Mouse (Mus musculus) limb, embryonic 14.5 days (tissue): ENCODE measurements around the gene Ncam1. TPM values are rescaled to one million over a fixed set of nuclear protein-coding genes. Genes with fewer than 3 reads are reported as not detected.

Experiments used
- ATAC-seq: fragments of 200-750 bp; cut with Nextera tagmentation; 2 replicates; pipeline ENCODE4 v1.8.0; 2017; ENCODE audit warnings: low read depth, moderate number of reproducible peaks, moderate TSS enrichment; ENCODE audit not compliant: low FRiP score
- DNase-seq: peaks from one replicate; pipeline ENCODE4 v3.0.0-alpha.2; 2015; ENCODE audit warnings: low spot score
- H3K27ac ChIP-seq: fragments of 300-500 bp; sonication (generic); replicated peaks from 2 replicates; pipeline ENCODE4 v1.5.1; 2014; ENCODE audit warnings: low read depth, mild to moderate bottlenecking, low read length, moderate library complexity, mixed read lengths
- H3K27me3 ChIP-seq: fragments of 300-500 bp; sonication (generic); 2 replicates; pipeline ENCODE4 v1.6.1; 2014; ENCODE audit warnings: low read length, mixed read lengths; ENCODE audit not compliant: control insufficient read depth, insufficient read depth
- H3K36me3 ChIP-seq: fragments of 300-500 bp; sonication (generic); 2 replicates; pipeline ENCODE4 v1.6.1; 2014; ENCODE audit warnings: mild to moderate bottlenecking, low read length, moderate library complexity, mixed read lengths; ENCODE audit not compliant: control insufficient read depth, insufficient read depth
- H3K4me1 ChIP-seq: fragments of 300-500 bp; sonication (generic); 2 replicates; pipeline ENCODE4 v1.6.1; 2014; ENCODE audit warnings: antibody characterized with exemption, low read length, mixed read lengths; ENCODE audit not compliant: control insufficient read depth, insufficient read depth
- H3K4me2 ChIP-seq: fragments of 300-500 bp; sonication (generic); replicated peaks from 2 replicates; pipeline ENCODE4 v1.6.1; 2014; ENCODE audit warnings: low read depth, mild to moderate bottlenecking, low read length, moderate library complexity; ENCODE audit not compliant: severe bottlenecking
- H3K4me3 ChIP-seq: fragments of 300-500 bp; sonication (generic); replicated peaks from 2 replicates; pipeline ENCODE4 v1.5.1; 2014; ENCODE audit warnings: low read length
- H3K9ac ChIP-seq: fragments of 300-500 bp; sonication (generic); 2 replicates; pipeline ENCODE4 v1.6.1; 2014; ENCODE audit warnings: mild to moderate bottlenecking, low read depth, low read length, moderate library complexity; ENCODE audit not compliant: severe bottlenecking
- H3K9me3 ChIP-seq: fragments of 300-500 bp; sonication (generic); 2 replicates; pipeline ENCODE4 v1.6.1; 2016; ENCODE audit warnings: low read length; ENCODE audit not compliant: control insufficient read depth
- POLR2A ChIP-seq: fragments of 200-500 bp; IDR thresholded peaks from 2 replicates; pipeline ENCODE4 v1.8.0; 2012; ENCODE audit warnings: inconsistent platforms, mild to moderate bottlenecking, moderate library complexity, borderline replicate concordance; ENCODE audit not compliant: insufficient read depth, insufficient read length; ENCODE audit errors: extremely low read depth
- WGBS: fragments of 180-500 bp; shearing (Covaris S2); extraction: QIAGEN DNeasy Blood & Tissue Kit; methylation state at CpG from one replicate; pipeline ENCODE4 v1.1.7; 2014; 5-methylcytosine and 5-hydroxymethylcytosine counted together
- polyA plus RNA-seq, 2 experiments: library from polyadenylated mRNA; depleted of rRNA in 1 of 2; stranded (reverse) in 1 of 2; unstranded in 1 of 2; fragments of >200 nt; fragmentation: Nextera tagmentation in 1 of 2; extraction: Ambion mirVana in 1 of 2; gene quantifications; 2 replicates each; pipeline versions ENCODE4 v1.2.1 to v1.2.3; 2012 to 2014

Ncam1 gene
- polyA plus RNA-seq, 2 experiments: 31.1 to 62.5 TPM

DNA sequence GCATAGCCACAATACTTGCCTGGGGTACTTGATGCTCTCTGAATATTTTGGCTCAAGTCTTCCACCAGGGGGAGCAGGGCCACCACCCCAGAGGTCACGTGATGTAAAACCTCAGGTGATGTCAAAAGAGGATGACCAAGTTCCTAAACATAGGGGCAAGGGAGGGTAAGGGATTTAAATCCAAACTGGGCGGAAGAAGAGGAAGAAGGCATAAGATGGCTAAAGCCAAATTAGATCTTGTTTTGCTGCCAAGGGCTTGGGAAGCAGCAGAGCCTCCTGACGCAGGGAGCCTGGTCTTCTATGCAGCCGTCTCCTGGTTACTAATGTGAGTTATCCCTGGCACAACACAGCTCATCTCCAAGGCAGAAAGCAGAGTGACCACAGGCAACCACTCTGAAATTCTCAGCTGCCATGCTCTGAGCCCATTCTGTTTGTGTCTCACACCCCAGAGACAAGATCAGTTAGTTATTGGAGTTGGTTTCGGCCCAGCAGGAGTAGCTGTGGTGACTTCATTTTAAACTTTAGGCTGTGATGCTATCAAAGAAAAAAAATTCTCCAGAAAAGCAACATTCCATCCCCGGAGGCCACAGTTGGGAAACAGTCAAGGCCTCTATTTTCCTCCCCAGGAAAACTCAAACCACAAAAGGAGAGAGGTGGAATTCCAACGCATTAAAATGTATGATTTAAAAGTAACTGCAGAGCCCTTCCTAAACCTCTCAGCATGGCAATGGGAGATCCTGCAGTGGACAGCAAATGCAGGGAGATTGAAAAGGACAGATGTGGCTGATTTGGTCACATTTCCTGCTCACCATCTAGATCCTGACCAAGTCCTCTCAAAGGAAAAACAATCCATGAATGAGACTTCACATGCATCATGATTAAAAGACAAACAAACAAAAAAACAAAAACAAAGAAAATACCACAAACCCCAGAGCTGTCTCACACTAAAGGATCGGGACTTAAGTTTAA, 135.5 kb downstream of the Ncam1 start:
- peak; percentile 16 for DNase-seq
- no peak overlapping the region for H3K27ac ChIP-seq

DNA sequence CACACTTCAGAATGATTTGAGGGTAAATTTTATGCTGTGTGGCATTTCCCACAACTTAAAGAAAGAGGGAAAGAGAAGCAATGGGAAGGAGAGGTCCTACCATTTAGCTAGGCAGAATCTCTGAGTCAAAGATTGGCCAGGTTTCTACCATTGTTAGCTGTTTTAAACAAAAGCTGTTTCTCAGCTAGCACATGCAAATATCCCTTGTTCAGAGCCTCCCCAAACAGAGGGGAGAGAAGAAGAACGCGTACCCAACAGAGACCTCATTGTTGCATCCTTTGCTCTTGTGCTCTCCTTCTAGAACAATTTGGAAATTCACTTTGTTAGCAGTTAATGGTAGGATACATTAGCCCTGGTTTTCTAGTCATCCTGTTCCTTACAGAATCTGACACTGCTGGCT, 137.2 kb downstream of the Ncam1 start:
- Histone ChIP-seq H3K9ac (no peak overlapping the region), H3K4me2 (no peak overlapping the region), H3K36me3 (no peaks in the 10 kb centered on the region), H3K4me1 (peaks cover 14% of the 10 kb centered on the region; the same call in 1 of the 2 replicates), H3K27ac (no peak overlapping the region), H3K4me3 (no peak overlapping the region), H3K9me3 (no peaks in the 10 kb centered on the region), H3K27me3 (no peaks in the 10 kb centered on the region)
- ATAC-seq (no peak), DNase-seq (no peak)
- TF ChIP-seq POLR2A: no peak
- 87% methylated on average over 2 of the region's 2 CpGs for WGBS

More for the DNA sequence above, 135.5 kb downstream of the Ncam1 start:
- TF ChIP-seq POLR2A: no peak
- Histone ChIP-seq H3K36me3 (no peaks in the 10 kb centered on the region), H3K4me3 (no peak overlapping the region), H3K4me2 (no peak overlapping the region), H3K27me3 (no peaks in the 10 kb centered on the region), H3K4me1 (peaks cover 14% of the 10 kb centered on the region; the same call in 1 of the 2 replicates), H3K9me3 (no peaks in the 10 kb centered on the region), H3K9ac (no peak overlapping the region)
- no peak for ATAC-seq
- 74% methylated on average over 8 of the region's 8 CpGs for WGBS

DNA sequence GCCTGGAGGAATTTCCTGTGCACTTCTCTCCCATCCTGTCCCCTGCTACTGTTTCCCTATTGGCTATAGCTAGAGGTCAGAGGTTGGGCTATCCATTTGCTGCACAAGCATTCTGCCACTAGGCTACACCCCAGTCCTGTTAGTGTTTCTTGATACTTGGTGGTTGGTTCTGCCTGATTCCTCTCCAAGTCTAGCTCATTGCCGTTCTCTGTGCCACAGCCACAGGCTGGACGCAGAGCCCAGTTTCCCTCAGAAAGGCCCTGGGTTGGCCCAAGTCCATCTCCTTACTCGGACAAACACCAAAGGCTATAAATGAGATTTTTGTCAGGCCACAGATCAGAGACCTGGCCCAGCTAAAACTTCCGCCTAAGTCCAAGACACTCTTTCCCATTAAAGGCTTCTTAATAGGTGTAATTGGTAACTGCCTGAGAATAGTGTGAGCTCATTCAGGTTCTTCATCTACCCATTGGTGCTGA, 140.3 kb downstream of the Ncam1 start:
- Histone ChIP-seq H3K9me3 (no peaks in the 10 kb centered on the region), H3K36me3 (no peaks in the 10 kb centered on the region), H3K4me1 (peaks cover 11% of the 10 kb centered on the region; the same call in 1 of the 2 replicates), H3K4me3 (no peak overlapping the region), H3K27ac (no peak overlapping the region), H3K27me3 (no peaks in the 10 kb centered on the region), H3K4me2 (no peak overlapping the region), H3K9ac (no peak overlapping the region)
- no peak for ATAC-seq
- no peak for TF ChIP-seq POLR2A
- no peak for DNase-seq
- 76% methylated on average over 4 of the region's 4 CpGs for WGBS

DNA sequence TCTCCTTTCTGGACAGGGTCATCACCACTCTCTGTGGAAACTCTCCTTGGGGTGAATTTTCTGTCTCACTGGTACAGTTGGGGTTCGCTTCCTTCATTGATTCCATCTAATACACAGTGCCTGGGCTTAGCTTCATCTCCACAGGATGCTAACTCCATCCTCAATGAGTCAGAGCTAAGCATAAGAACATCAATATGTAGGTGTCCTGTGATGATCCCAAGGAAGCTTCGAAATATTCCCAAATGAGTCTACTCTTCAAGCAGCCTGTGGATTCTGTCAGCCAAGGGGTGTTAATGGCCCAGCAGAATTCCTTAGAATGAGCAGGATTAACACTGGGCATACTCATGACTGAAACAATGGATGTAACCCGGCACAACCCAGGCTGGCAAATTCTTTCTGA, 144.3 kb downstream of the Ncam1 start:
- no peak for TF ChIP-seq POLR2A
- H3K27ac ChIP-seq: no peak overlapping the region
- H3K36me3 ChIP-seq: no peaks in the 10 kb centered on the region
- 86% methylated on average over 3 of the region's 3 CpGs for WGBS
- no peak overlapping the region for H3K4me2 ChIP-seq
- no peaks in the 10 kb centered on the region for H3K4me1 ChIP-seq
- H3K9ac ChIP-seq: no peak overlapping the region
- H3K4me3 ChIP-seq: no peak overlapping the region
- H3K27me3 ChIP-seq: no peaks in the 10 kb centered on the region
- ATAC-seq (no peak), DNase-seq (no peak)
- H3K9me3 ChIP-seq: no peaks in the 10 kb centered on the region

DNA sequence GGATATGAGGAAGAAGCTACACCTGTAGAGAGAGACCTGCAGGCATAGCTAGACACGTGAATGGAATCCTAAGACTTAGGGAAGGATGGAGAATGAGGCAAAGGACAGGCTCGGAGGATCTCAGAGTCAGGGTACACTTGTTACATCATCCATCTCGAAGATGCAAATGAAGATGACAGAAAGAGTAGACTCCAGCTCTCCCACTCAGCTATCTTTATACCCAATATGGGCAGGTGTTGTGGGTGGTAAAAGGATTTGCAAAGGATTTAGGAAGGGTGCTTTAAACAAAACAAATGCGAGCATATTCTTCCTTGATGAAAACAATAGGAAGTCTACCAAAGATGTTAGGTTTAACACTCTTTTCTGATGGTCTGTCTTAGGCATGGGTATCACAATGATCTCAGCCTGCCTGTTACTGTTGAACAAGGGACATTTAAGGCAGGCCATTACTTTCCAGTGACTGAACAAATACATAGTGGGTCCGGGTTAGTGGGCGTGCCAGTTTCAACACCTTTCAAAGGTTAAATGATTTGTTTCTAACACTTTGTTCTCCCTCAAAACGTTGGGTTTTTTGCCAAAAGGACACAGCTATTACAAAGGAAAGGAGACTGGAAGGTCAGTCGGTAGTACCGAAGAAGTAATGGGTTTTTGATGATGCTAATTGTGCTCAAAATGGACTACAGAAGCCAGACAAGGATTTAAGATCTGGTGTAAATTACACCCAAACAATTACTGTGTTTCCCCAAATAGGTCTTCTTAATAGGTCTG, 145.1 kb downstream of the Ncam1 start:
- no peaks in the 10 kb centered on the region for H3K4me1 ChIP-seq
- H3K27me3 ChIP-seq: no peaks in the 10 kb centered on the region
- H3K9me3 ChIP-seq: no peaks in the 10 kb centered on the region
- WGBS: 73% methylated on average over 9 of the region's 9 CpGs
- TF ChIP-seq POLR2A: no peak
- DNase-seq: no peak
- H3K4me3 ChIP-seq: no peak overlapping the region
- no peak for ATAC-seq
- H3K9ac ChIP-seq: no peak overlapping the region
- H3K27ac ChIP-seq: no peak overlapping the region
- no peaks in the 10 kb centered on the region for H3K36me3 ChIP-seq
- no peak overlapping the region for H3K4me2 ChIP-seq
